Mouse (Mus musculus) kidney, adult 8-10 months (tissue): Measurements from ENCODE around the gene Gm44502.
A peak's percentile ranks its signal among the peaks of the same experiment; 100 is the strongest.

Source experiments
- DNase-seq, 2 experiments: peaks; one replicate each; pipeline ENCODE4 v3.0.0; 2022

The Gm44502 gene

GRCm38 (mm10) chr15:89396883-89397282, 32.6 kb downstream of the Gm44502 start:
- DNase-seq, result peak; percentile 47 to 77

DNA sequence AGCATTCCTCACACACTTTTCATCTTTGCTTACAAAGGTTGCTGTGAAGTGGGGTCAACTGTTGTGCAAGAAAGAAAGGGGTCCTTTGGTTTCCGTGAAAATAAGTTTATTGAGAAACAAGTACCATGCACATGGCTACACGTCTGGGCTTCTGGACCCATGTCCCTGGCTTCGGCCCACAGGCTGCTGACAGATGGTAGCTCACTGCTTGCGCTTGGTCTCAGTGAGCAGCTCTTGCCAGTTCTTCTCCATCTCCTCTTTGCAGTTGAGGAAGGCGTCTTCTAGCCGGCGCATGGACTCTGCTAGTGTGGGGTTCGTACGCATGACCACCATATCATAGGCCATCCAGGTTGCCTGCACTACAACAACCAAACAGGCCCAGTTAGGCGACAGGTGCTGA, 39.4 kb downstream of the Gm44502 start:
- no peak for DNase-seq

GRCm38 (mm10) chr15:89387127-89387526, 42.4 kb downstream of the Gm44502 start:
- no peak for DNase-seq

DNA sequence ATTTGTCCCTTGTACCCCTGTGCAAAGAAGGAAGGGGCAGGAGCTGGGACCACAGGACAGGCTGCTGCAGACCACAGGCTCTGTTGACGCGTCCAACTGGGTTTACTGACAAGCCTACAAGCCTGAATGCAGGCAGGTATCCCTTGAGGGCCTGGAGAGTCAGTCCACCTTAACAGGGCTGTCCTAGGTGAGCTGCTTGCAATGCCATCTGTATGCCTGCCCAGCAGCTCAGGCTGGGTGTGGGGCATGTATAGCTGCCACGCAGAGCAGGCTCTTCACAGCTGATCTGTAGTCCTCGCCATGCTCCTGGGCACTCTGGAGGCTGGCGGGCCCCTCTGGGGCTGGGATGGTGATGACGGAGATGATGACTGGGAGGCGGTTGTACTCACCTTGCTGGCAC, 44.9 kb downstream of the Gm44502 start, which contains the start of gene Klhdc7b:
TSS of gene Klhdc7b (plus strand) at position 301 of the 400 bp plus-strand sequence.
- DNase-seq, result no peak

DNA sequence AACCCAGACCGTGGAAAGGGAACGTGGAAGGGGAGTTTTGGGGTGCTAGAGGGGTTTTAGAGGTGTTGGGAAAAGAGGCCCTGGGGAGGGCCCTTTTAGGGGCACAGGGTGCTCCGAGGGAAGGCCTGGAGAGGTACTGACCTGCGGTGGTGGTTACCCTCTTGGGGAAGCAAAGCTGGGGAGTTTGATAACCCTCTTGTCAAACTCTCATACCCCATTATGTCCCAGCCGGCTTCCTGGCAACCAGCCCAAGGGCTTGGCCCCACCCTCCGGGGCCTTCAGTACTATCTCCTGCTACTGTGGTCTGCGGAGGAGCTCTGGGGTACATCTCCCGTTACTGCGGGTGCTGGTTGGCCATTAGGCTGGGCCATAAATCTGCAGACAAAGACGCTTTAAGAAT, 50.1 kb downstream of the Gm44502 start:
- no peak for DNase-seq

DNA sequence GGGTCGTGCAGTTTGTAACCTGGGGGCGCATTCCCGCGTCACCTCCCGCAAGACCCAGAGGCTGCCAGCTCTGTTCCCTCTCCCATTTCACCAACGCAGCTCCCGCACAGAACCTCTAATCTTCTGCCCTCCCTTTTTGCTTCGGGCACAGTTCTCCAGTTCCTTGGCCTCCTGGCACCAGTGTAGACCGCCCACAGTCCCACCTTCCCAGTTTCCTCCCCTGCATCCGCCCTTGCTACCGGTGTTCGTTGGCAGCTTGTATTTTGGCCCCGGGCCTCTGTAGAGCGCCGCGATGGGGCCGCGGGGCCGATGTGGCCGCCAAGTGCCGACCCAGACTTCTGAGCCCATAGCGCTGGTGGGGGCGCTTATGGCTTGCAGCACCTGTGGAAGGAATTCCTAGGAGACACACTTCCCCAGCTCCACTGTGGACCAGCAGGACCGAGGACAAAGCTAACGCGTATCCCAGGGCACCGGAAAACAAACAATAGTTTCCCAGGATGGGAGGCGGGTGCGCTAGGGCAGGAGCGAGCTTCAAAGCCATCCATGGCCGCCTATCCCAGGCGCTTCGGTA, 50.6 kb downstream of the Gm44502 start, which contains the start of gene Odf3b:
TSS of gene Odf3b (minus strand) at position 452 of the 571 bp plus-strand sequence.
- DNase-seq, result peak in 1 of 2 experiments; percentile 26

GRCm38 (mm10) chr15:89377938-89378828, 51.3 kb downstream of the Gm44502 start:
- DNase-seq, result no peak

- no peak for DNase-seq
Observed at GRCm38 (mm10) chr15:89377362-89377761, 52.1 kb downstream of the Gm44502 start.

GRCm38 (mm10) chr15:89376957-89377356, 52.5 kb downstream of the Gm44502 start, which contains the start of gene Tymp:
Gene Tymp (minus strand): TSS chr15:89377039.
- DNase-seq, result no peak

DNA sequence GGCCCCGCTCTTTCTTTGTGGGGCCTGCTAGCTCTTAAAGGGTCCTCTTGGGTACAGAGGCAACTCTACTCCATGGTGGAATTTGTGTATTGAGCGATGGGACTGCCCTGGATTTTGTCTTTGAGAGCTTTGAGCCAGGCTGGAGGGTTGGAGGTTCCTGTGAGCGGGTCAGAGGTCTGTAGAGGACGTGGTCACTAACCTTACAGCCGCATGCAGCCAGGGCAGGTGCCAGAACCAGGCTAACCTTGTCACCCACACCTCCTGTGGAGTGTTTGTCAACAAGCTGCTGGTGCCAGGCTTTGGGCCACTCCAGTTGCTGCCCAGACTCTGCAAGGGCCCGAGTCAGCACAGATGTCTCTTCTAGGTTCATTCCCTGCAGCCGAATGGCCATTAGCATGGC, 53.5 kb downstream of the Gm44502 start:
- no peak for DNase-seq

DNA sequence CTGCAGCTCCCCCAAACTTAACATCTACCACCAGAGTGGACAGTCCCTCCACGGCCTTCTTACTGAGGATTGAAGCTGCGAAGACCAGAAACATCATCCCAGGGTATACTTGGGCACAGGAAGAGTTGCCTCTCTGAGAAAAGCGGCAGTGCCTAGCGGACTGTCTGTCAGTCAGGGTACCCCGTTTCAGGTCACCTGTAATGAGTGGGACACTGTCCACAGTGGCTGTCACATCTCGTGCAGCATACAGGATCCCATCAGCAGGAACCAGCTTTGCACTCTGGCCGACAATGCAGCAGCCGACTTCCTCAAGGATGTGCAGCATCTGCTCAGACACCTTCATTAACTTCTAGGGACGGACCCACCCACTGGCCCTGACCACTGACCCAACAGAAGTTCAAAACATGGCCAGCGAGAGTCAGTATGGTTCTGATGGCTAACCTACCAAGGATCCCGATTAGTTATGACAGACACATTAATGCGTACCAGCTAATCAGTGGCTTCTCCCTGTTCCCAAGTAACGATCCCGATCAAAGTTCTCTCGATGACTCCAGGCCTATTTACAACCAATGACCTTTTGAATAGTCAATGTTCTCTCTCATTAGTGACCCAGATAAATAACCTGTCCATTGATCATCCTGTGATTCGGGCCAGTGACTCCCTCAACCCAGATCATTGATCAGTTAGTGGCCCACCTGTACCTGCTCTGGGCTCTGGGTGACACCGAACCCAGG, 54.5 kb downstream of the Gm44502 start:
- DNase-seq, result no peak

DNA sequence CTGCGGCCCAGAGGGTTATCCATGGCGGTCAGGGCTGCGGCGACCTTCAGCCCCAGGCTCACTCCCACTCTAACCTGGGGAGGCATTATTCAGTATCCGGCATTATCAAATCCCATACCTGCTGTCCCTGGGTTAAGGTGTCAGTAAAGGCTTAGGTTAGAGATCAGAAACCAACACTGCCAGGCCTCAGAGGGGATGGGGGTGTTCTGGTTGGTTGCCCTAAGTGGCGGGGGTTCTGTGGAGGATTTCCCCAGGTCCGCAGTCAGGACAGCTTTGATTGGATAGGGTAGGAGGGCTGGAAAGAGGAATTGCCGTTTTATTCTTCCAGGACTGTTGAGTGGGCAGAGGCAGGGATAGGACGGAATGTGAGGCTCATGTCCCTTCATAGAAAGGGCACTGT, 55.2 kb downstream of the Gm44502 start:
- no peak for DNase-seq

DNA sequence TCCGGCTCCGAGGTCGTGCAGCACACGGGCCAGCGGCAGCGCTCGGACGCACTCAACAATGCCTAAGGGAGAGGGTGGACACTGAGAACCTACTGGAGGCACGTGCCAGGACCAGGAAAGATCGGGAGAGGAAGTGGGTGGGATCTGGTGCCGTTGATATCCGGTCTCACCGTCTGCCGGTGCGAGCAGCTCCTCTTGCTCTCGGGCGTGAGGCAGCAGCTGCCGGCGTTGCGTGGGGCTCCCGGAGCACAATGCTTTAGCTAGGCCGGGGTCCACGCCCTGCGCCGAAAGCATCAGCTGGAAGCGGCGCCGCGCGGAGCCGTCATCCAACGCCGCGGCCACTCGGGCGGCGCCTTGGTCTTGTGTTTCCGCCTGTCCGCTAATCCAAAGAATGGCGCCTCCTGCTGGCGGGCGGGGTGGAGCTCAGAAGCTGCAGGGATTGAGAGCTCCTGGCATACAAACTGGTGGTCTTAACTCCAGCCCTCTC, 55.7 kb downstream of the Gm44502 start, which contains the start of gene Sco2:
TSS of gene Sco2 (minus strand) at position 85 of the 487 bp plus-strand sequence.
- DNase-seq, result peak; percentile 86 to 93

DNA sequence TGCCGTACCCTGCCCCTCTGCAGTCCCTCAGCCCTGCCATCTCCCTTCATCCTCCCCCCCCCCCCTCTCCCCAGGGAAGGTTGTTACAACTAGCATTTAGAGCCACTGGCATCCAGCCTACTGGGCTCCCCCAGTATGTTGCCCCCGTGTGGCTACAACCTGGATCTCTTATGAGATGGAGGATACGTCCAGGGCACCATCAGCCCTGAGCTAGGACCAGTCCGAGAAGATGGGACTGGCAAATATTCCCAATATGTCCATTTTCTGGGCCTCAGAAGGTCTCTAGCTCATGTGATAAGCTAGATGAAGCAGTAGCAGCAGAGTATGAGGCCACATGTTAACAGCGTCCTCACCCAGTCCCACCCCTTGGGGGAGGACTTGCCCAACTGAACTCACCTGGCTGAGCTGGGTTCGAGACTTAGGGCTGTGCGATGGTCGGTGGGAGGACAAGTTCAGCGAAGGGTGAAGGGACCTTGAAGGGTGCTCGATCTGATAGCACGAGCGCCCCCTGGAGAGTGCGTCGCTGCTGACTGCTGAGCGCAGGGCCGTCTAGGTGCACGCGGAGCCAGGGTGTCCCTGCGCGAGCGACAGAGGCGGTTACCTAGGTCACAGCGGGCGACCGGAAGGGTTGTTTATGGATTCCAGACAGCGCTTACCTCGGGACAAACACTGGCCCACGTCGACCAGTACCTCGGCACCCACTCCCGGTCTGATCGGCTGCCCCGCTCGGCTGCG, 56.3 kb downstream of the Gm44502 start:
- peak; percentile 84 to 90 for DNase-seq

DNA sequence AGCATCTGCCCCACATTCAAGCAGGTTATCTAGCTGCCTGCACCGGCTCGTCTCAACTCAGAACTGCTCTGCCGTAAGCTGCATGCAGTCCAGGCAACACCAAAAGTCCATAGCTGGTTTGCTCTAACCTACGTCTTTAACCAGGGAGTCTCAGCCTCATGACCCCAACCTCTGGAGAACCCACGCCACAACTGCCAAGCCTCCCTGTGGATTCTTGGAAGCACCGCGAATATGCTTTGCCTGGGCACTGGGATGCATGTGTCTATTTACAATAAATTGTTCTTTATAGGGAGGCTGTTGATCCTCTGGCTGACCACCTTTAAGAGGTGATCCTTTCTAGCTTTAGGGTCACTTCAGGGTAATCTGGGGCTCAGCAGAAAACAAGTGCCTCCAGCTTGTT, 57.0 kb downstream of the Gm44502 start:
- DNase-seq, result no peak

DNA sequence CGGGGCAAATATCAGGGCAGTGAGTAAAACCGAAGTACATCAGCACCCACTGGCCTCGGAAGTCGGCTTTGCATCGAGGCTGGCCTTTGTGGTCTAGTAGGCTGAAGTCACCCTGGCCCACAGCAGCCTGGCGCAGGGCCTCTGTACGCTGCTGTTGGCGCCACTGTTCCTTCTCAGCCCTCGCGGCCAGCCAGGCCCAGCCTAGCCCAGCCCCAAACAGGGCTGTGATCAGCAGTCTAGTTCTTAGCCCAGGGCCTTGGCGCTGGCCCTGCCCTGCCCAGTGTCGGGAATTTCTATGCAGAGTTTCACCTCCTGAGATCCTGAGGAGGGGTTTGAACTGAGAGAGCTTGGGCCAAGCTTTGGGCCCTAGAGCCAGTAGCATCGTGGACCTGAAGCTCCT, 57.4 kb downstream of the Gm44502 start:
- DNase-seq, result no peak
